Mouse (Mus musculus): ENCODE data around the gene Proser2.
A peak's percentile ranks its signal among the peaks of the same experiment; 100 is the strongest.

The Proser2 gene

DNA sequence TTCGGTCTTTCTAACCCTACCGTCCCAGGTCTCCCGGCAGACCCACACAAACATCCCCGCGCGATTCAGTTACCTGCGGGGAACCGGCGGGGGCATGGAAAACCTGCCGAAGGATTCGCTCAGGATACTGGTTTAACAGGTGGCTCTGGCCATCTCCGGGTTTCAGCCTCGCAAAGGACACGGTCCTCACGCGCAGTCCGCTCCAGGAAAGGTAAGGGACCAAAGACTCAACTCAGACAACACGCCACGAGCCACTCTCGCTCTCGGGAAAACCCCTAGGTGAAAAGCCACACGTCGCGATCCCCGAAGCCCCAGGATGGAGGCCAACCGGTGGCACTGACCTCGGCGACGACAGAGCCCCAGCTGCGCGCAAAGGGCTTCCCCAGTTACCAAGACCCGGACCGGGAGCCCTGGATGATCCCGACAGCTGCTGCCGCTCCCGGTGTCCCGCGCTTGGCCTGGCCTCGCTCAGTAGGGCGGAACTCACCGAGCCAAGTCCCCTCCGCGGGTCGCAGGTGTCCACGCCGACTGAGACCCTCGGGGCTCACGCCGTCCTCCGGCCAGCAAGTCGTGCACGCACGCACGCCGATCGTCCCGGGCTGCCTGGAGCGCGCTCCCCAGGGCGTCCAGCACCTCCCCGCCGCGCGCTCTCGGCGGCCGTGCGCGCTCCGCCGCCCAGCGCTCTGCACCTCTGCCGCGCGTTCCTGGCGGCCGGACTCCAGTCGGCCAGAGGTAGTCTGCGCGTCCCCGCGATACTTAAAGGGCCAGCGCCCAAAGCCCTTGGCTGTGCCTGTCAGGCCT, at the start of gene Proser2:
TSS of gene Proser2 (minus strand) at position 657 of the 801 bp plus-strand sequence.
- peak; percentile 87 for DNase-seq (ENCODE audit: low spot score)

DNA sequence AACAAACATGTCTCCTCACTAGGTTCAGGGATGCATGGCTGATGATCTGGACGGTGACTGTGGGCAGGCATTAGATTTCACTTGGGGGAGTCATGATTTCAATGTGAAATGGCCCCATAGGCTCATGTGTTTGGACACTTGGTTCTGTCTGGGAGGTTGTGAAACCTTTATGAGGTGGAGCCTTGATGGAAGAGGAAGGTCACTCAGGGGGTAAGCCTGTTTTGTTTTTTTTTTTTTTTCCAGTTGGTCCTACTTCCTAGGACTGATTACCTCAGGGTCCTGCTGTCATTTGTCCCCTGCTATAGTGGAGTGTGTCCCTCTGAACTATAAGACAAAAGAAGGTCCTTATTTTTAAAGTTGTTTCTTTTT, 49.7 kb upstream of the Proser2 start:
- DNase-seq (ENCODE audit: low spot score), result no peak

DNA sequence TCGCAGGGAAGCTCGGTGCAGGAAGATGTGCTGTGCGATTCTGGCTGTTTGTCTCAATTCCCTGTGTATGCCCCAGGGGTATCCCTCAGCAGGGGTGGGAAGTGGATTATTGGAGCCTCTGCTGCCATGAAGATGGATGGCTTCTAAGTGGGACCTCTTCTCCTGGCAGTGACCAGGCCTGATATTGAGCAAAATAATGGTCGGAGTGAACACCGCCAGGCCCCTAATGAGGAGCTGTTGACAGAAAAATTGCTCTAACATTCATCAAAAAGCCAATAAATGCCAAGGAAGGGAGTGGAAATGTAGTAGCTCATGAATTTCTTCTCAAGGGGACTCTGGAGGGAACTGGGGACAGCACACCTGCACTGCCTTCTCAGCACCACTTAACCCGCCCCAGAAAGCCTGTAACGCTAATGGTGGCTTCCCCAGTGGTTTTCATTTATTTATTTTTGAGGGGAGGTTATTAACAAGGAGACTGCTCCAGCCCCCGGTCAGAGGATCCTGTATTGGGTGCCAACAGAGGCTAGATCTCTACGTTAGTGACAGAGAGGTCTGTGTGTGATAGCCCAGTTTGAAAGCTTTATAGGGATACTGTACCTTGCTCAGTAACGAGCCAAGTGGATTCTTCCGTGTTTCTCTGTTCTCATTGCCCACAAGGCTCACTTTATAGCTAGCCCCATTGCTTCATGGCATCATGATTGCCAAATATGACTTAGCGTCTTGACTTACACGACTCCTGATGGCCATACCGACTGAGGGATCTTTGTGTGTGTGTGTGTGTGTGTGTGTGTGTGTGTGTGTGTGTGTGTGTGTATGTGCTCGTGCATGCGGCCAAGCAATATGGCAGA, 49.1 kb upstream of the Proser2 start:
- DNase-seq (ENCODE audit: low spot score), result no peak

DNA sequence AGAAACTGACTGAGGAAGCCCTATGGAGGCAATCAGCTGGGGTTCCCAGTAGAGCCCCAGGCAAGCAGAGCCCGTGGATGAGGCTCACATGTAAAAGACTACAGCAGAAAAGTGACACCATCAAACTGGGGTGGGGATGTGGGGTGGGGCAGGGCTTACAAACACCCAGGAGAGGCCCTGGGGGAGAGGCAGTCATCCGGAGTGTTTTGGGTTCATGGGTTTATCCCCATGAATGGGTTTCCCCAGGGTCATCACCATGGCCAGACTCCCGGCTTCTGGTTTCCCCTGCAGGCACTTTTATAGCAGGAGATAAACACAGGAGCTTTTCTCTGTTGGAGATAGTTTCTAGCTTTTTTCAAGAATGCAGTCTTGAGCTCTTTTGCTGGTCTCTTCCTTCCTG, 43.0 kb upstream of the Proser2 start:
- DNase-seq (ENCODE audit: low spot score), result no peak

DNA sequence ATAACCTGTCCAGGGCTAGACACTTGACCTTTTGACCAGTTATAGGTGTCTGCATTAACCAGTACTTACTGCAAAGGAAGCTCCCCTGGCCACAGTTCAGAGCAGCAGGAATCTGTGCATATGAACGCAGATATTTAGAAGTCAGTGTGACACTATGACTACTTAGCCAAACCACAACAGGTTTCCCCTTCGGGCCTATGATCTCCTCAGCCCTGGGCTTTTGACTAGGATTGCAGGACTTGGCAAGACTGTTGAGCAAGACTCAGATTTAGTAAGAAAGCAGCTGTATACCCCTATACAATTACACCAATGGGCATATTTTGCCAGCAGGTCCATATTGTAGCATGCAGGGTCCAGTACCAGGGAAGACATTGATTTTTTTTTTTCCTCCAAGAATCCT, 38.5 kb upstream of the Proser2 start:
- DNase-seq (ENCODE audit: low spot score), result no peak

DNA sequence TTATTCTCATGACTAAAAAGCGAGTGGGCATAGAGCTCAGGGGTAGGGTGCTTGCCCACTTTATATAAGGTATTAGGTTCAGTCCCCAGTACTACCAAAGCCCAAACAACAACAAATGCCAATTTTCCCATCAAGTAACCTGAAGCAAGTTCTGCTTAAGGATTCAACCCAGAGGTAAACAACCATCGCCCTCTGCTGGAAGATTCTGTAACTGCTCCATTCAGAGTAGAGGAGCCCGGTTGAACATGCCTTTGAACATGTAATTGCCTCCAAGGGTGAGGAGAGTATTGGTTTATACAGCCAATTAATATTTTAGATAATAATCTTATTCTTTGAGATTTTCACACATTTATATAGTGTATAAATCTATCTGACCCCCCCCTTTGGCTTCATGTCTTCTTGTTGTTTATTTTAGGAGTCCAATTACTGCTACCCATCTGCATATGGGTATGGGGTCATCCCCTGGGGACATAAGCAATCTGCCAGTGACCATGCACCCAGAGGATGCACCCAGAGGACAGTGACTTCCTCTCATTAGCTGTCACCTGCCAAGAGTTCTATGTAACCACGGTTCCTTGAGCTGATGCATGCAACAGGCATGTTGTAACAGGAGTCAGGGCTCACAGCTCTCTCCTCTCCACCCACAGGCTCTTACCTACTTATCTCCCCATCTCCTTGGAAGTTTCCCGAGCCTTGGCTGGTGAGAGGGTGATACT, 38.0 kb upstream of the Proser2 start:
- peak; percentile 87 for DNase-seq (ENCODE audit: low spot score)

DNA sequence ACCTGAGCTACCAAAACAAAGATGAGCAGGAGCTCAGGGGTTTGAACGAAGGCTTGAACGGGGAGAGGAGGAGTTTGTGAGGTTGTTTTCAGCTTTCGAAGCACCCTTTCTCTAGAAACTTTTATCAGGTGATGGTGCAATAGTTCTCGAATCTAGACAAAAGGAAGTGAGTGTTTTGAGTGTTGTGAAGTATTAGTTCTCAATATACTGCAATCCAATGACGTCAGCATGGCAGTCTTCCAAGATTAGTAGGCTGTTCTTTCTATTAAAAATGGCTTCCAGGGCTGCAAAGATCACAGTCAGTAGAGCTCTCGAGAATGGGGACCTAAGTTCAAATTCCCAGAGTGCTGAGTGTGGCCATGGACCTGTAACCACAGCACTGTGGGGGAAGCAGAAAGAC, 35.8 kb upstream of the Proser2 start:
- DNase-seq (ENCODE audit: low spot score), result no peak

DNA sequence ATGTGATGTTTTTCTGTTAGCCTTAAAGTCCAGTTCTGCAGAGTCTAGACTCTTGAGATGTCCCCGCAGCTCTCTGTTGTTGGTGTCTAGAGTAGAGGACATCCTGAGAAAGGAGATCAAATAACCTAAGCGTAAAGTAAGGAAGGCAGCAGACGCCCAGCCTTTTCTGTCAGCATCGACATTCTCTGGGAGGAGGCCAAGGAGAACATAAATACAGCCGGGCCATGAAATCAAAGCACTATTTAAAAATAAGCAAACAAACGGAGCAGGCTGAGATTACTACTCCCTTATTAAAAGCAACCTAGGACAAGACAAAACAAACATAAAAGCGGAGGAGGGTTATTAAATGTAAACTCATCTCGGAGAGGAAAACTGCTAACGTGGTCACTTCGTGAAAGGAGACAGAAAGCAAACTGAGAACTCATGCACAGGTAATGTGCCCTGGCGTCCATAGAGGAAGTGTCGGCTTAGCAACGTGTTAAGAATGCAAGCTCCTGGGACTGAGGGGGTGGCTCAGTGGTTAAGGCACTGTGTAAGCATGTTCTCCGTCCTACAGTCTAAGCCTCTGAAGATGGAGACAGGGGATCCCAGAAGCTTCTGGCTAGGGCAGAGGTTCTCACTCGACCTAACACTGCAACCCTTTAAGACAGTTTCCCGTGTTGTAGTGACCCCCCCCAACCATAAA, 34.7 kb upstream of the Proser2 start:
- DNase-seq (ENCODE audit: low spot score), result no peak

DNA sequence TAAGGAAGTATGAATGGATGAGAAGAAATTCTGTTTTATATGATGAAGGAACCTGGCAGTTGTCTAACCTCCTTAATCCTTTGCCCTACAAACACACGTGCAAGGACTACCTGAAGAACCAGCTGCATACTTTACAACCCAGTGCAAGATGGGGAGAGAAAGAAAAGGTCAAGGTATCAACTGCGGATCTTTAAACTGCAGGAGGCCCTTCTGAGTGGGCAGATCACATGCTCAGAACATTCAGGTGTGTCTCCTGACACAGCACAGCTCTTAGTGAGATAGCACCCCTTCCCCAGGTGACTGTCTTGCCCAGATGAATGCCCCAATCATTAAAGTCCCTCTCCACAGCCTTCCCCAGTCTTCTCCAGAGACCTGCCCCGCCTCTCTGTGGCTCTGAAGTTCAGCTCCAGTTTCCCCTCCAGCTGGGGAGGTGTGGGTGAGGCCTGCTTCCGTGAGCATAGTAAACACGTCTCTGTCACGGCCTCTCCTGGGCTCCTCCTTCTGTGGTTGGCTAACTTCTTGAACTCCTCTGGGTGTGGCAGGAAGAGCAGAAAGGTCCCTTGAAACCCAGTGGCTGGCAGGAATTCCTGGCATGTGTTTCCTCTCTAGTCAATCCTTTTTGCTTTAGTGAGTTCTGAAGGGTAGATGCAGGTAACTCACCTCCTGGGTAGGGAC, 32.5 kb upstream of the Proser2 start:
- no peak for DNase-seq (ENCODE audit: low spot score)

DNA sequence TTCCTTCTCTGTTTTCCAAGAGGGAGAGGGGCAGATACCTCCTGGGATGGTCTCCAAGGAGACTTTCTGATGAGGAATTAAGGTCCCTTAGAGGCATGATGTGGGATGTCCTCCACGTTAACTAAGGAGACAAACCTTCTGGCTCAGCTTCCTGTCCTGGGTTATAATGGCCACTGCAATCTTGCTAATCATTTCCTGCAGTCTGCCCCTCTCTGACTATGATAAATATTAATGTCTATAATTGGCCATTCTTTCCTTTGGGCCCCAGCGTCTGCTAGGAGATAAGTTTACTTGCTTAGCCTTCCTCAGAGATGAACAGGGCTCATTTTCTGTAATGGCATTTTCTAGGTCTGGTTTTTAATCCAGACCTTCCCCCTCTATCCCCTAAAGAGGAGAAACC, 29.7 kb upstream of the Proser2 start:
- no peak for DNase-seq (ENCODE audit: low spot score)

DNA sequence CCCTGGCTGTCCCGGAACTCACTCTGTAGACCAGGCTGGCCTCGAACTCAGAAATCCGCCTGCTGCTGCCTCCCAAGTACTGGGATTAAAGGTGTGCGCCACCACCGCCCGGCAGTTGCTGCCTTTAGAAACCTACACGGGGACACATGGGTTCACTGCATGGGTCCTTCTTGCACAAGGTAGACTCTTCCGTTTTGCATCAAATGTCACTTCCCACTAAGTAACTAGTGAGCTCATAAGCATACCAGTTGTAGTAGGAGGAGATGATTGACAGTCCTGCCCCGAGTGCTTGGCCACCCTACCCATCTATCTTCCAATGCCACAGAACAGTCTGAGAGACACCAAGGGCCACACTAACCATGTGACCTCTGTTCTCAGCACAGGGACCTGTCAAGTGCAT, 29.2 kb upstream of the Proser2 start:
- no peak for DNase-seq (ENCODE audit: low spot score)

DNA sequence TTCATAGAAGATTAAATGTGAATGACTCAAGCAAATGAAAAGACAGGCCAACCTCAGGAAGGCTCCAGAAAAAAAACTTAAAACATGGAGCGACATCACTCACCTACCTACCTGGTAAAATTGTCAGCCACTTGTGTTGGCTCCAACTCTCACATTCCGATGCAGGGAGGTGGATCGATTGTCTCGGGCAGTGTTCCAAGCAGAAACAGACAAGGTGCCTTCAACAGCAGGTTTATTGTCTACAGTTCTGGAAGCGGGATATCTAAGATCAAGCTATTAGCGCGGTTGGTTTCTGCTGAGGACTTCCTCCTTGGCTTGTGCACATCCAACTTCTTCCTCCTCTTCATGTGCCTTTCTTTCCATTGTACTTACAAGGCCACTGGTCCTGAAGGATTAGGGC, 27.6 kb upstream of the Proser2 start:
- DNase-seq (ENCODE audit: low spot score), result no peak

DNA sequence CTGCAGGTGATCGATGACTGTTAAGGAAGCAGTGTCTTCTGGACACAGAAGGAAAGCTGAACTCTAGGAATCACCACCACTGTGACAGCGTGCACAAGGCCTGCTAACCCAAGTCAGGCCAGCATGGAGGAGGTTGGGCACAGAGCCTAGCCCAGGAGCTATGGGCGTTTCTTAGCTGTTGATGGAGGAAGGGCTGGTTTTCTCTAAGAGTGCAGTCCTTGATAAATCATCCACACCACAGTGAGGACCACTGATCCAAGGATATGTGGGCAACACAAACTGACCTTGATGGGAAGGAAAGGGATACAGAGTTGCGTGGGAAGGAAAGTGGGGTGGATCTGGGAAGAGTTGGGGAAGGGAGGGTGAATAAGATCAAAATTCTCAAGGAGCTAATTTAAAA, 27.2 kb upstream of the Proser2 start:
- DNase-seq (ENCODE audit: low spot score), result no peak

DNA sequence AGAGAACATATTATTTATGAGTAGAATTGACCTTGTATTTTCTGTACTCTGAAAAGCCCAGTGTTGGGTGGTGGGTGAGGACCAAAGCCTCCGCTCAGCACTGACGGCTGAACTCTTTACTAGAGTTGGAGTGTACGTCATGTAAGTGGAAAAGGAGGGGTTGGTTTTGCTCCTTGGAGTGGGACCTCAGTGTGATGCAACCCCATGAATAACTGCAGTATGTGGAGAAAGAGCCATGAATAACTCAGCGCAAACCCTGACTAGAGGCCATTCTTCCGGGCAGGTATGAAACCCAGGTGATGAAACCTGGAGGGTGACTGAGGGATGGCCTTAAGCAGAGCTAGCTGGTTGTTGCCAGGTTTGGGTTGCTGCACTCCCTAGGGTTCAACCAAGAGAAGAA, 19.8 kb upstream of the Proser2 start:
- DNase-seq (ENCODE audit: low spot score), result no peak

DNA sequence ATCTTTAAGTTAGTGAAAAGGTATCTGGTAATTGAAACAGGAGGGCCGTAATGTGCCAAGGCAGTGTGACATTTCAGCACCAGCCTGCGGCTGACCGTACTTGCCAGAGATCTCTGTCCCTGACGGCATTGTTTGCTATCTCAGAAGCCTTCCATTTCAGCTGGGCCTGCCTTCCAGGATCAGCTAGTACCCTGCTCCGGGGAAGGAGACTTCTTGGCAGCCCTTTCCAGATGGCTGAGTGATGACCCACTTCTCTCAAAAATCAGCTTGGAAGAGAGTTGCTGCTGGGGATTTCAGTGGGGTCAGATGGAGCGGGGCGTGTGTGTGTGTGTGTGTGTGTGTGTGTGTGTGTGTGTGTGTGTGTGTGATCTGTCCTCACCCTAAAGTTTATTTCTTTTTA, 16.9 kb upstream of the Proser2 start:
- DNase-seq (ENCODE audit: low spot score), result no peak

DNA sequence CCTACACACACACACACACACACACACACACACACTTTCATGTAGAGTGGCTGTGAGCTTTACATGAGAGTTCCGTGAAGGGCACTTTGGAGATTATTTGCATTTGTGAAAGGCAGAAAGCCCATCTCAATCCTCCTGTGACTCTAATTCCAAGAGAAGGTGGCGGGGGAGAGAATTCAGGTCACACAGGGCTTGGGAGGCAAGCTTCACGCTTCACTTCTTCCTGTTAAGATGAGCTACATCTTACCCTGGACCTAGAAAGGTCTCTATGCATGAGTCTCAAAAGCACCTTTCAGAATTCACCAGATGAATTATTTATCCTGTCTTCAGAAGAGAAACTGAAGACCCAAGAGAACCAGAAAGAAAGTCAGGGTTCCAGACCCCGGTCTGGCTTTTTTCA, 16.2 kb upstream of the Proser2 start:
- DNase-seq (ENCODE audit: low spot score), result no peak

DNA sequence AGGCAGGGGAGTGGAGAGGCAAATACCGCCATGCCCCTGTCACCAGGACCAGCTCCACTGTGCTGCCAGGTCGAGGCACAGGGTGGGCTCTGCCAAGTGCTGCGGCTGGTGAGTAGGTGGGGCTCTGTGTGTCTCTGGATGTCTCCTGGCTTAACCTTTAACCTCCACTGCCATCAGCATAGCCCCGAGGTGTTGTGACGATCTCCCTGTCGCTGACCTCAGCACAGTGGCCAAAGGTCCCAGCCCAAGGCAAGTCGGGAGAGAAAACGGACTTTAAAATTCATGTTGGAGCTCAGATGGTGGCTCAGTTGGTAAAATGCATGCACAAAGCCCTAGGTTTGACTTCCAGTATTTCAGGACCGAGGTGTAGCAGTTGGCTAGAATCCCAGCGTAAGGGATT, 15.6 kb upstream of the Proser2 start:
- no peak for DNase-seq (ENCODE audit: low spot score)

DNA sequence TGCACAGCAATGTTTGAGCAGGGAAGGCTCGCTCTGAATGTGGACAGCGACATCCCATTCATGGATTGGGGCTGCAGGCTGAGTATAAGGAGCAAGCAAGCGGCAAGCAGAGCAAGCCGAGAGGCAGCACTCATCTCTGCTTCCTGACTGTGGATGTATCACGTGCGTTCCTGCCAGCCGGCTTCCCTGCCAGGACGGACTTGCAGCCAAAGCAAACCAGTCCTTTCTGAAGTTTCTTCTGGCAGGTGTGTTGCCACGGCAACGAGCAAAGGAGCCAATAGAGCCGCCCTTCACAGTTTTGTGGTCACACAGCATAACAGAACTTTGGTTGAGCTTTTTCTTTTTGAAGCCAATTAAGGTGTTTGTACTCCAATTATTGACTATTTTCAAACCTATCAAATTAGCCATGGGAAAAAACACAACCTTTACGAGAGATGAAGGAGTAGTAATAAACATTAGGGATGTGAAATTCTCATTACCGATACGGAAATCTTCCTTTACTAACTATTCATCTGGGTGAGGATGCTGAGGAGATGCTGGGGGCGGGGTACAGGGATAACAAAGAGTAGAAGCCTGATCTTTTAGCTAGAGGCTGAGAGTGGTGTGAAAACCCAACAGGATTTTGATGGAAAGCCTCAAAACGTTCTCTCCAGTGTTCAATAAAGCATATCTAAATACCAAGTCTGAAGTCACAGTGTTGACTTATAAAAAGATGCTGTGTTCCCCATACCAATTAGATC, 13.1 kb upstream of the Proser2 start:
- no peak for DNase-seq (ENCODE audit: low spot score)

DNA sequence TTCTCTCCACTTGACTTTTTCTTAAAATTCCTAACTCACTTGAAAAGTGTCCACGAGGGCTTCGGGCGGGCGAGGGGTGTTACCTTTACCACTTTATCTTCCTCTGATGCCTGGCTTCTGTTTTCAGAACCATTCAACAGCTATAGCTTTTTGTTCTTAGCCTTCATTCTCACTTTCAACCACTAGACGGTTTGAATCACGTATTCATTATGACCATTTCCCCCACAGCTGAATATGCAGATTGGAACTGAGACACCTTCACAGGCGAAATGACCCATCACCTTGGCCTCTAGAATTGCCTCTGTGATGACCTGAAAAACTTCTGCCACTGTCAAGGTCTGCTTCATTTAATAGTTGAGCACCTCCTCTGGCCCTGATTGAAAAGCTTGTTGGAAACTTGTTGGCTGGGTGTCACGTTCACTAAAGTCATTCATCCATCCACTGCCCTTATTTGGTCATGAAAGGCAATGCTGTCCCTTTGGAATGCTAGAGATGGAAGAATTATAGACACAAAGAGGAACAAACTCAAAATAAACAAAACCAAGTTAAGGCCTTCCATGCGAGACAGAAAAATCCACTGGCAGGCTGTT, 10.7 kb upstream of the Proser2 start:
- no peak for DNase-seq (ENCODE audit: low spot score)

DNA sequence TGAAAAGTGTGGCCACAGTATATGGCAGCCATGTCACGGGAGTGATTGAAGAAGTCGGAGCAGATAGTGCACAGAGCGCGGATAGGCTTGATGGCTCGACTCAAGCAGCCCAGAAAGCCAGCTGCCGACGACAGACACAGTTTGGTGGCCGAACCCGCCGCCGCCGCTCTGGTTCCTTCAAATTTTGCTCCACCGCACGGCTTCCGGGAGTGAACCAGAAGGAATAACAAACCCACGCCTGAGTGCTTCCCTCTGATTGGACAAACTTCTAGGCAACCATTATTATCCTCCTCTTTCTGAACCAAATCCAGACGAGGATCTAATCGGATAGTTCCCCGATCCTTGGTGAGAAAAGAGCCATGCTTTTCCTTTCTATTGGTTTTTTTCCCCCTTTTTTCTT, 3.9 kb upstream of the Proser2 start:
- DNase-seq (ENCODE audit: low spot score), result no peak

DNA sequence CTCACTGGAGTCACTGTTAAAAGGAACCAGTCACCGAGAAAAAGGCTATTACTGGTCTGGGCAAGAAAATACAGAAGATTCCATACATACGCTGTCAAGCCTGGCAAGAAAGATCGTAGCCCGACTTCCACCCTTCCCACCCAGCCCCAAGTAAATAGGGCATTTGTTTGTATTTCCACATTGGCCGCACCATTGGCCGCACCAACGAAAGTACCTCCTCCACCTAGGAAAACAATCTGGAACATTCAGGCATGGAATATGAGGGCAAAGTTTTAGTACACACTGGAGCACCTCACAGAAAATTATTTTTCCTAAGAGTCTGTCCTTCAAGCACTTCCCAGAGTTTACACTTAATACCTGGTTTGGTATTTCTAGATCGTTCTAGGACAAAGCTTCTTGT, 1.1 kb downstream of the Proser2 start:
- DNase-seq (ENCODE audit: low spot score), result no peak

Measured in testis, postnatal 10 days (tissue).